Comparison of ENCODE assay signal across 30 mouse cellular contexts in genomic region chr13:30159626-30160025, GRCm38 (mm10). TPM values are rescaled to one million over a fixed set of nuclear protein-coding genes. Genes with fewer than 3 reads are reported as not detected.
A peak's percentile ranks its signal among the peaks of the same experiment; 100 is the strongest.
DNase-seq lines count a peak whose midpoint lies in the region; ATAC-seq and TF ChIP-seq lines count a peak whose summit lies in the region.
"Had no signal": no experiment of that assay in that cellular context is flagged by ENCODE, and none has a peak within 500 bp of the region (broad histone marks: within the 10 kb centered on the region; RNA-seq: fewer than 3 reads in every experiment).

No protein-coding gene starts in this region.

- H3K36me3 ChIP-seq in kidney, adult 2 months (ENCODE audit: control insufficient read depth, insufficient read depth, low read length): no peaks in the 10 kb centered on the region
- H3K36me3 ChIP-seq in kidney, embryonic 15.5 days: no peaks in the 10 kb centered on the region
- H3K36me3 ChIP-seq: embryonic facial prominence, embryonic 12.5 days; heart, embryonic 10.5 days; heart, embryonic 15.5 days; hindbrain, embryonic 13.5 days; liver, embryonic 15.5 days; midbrain, embryonic 12.5 days; neural tube, embryonic 13.5 days had no signal

- no peak for TF ChIP-seq POLR2A in kidney, adult 2 months (IDR thresholded peaks at IDR 0.05; ENCODE audit: low read depth, low read length)

- ATAC-seq in kidney, embryonic 15.5 days (replicated peaks; ENCODE audit: low FRiP score): peak; percentile 82; the same call in 1 of the 2 replicates
- ATAC-seq: activated CD4-positive, CD25-positive, alpha-beta regulatory T cell, adult 4 months; forebrain, embryonic 14.5 days; intestine, embryonic 16.5 days had no signal

- peaks cover 5% of the 10 kb centered on the region; the same call in 1 of the 2 replicates for H3K4me1 ChIP-seq in kidney, adult 2 months (ENCODE audit: control insufficient read depth, insufficient read depth, low read length)
- H3K4me1 ChIP-seq in kidney, embryonic 15.5 days: peaks cover 11% of the 10 kb centered on the region
- H3K4me1 ChIP-seq: embryonic facial prominence, embryonic 12.5 days; heart, embryonic 10.5 days; heart, embryonic 15.5 days; hindbrain, embryonic 13.5 days; liver, embryonic 15.5 days; megakaryocyte, embryonic 14.5 days; midbrain, embryonic 12.5 days; neural tube, embryonic 13.5 days had no signal

- DNase-seq in kidney, adult 2 months: peak; percentile 69
- peak; percentile 45 to 76 for DNase-seq in kidney, postnatal 25 days
- no peak for DNase-seq in spleen, postnatal 4 days (ENCODE audit: low spot score in 2 of 2)
- DNase-seq in cerebellum, adult 11-12 months: no peak
- no peak for DNase-seq in left cerebral cortex, postnatal 36 days (ENCODE audit: low spot score in 2 of 2)
- no peak for DNase-seq in spleen, adult 18-20 months
- DNase-seq: adrenal gland, adult 2 months; B cell, adult 2 months; cerebellum, adult 9-10 months; embryo, embryonic 11 days; gastrocnemius, postnatal 25 days; heart, adult 11 months; heart, postnatal 4 days; lung, embryonic 14.5 days; lung, postnatal 36 days; thymus, postnatal 25 days had no signal

- no peaks in the 10 kb centered on the region for H3K9me3 ChIP-seq in kidney, embryonic 15.5 days (replicated peaks)
- H3K9me3 ChIP-seq: heart, embryonic 10.5 days; heart, embryonic 15.5 days; hindbrain, embryonic 13.5 days; liver, embryonic 15.5 days; midbrain, embryonic 12.5 days; neural tube, embryonic 13.5 days had no signal

- H3K27me3 ChIP-seq in kidney, adult 2 months (replicated peaks; ENCODE audit: control insufficient read depth, insufficient read depth, low read length): no peaks in the 10 kb centered on the region
- H3K27me3 ChIP-seq in kidney, embryonic 15.5 days: no peaks in the 10 kb centered on the region
- H3K27me3 ChIP-seq: embryonic facial prominence, embryonic 12.5 days; heart, embryonic 15.5 days; hindbrain, embryonic 13.5 days; liver, embryonic 15.5 days; megakaryocyte, embryonic 14.5 days; midbrain, embryonic 12.5 days; neural tube, embryonic 13.5 days had no signal

- H3K27ac ChIP-seq in kidney, adult 2 months (ENCODE audit: insufficient read depth, low read depth, low read length): peak overlapping the region; percentile 57
- H3K27ac ChIP-seq in kidney, embryonic 15.5 days: peak overlapping the region; percentile 84
- H3K27ac ChIP-seq: embryonic facial prominence, embryonic 12.5 days; heart, embryonic 10.5 days; heart, embryonic 15.5 days; hindbrain, embryonic 13.5 days; layer of hippocampus, adult 2 months; left cerebral cortex, adult 2 months; liver, embryonic 15.5 days; midbrain, embryonic 12.5 days; neural tube, embryonic 13.5 days had no signal

- H3K4me2 ChIP-seq in kidney, embryonic 15.5 days: no peak overlapping the region
- H3K4me2 ChIP-seq: embryonic facial prominence, embryonic 12.5 days; heart, embryonic 15.5 days; hindbrain, embryonic 13.5 days; liver, embryonic 15.5 days; lung, embryonic 14.5 days; midbrain, embryonic 12.5 days; neural tube, embryonic 13.5 days had no signal

- no peak overlapping the region for H3K4me3 ChIP-seq in kidney, adult 2 months (ENCODE audit: insufficient read depth, low read depth, low read length)
- H3K4me3 ChIP-seq in kidney, embryonic 15.5 days (replicated peaks): no peak overlapping the region
- H3K4me3 ChIP-seq: embryonic facial prominence, embryonic 12.5 days; heart, embryonic 10.5 days; heart, embryonic 15.5 days; hindbrain, embryonic 13.5 days; layer of hippocampus, adult 2 months; left cerebral cortex, adult 2 months; liver, embryonic 15.5 days; megakaryocyte, embryonic 14.5 days; midbrain, embryonic 12.5 days; neural tube, embryonic 13.5 days had no signal

- no peak for TF ChIP-seq CTCF in kidney, adult 2 months (conservative IDR thresholded peaks at IDR 0.05; ENCODE audit: insufficient read depth, insufficient read length, low read depth, low read length)

- 25% methylated on average over 4 of the region's 4 CpGs for WGBS in kidney, adult 2 months
- 55% methylated on average over 4 of the region's 4 CpGs for WGBS in kidney, embryonic 15.5 days

- H3K9ac ChIP-seq in kidney, embryonic 15.5 days: no peak overlapping the region
- H3K9ac ChIP-seq: embryonic facial prominence, embryonic 12.5 days; heart, embryonic 15.5 days; hindbrain, embryonic 13.5 days; liver, embryonic 15.5 days; lung, embryonic 14.5 days; midbrain, embryonic 12.5 days; neural tube, embryonic 13.5 days had no signal

- intact Hi-C loops in left cerebral cortex, postnatal 36 days (cut with DNase I): no loop called here

RNA-seq across cellular contexts. Expression of gene Mboat1, which starts 23.3 kb away (rescaled TPM):
- polyA plus RNA-seq in kidney, adult 2 months (2012; rRNA removed): 4.1 and 6.9 TPM in 2 replicates
- polyA plus RNA-seq in kidney, embryonic 15.5 days (2015; fragmentation: Nextera tagmentation; extraction: Ambion mirVana): 26.2 and 30.7 TPM in 2 replicates
- 1 to 10 TPM in 1 of 2 experiments, under 1 TPM in 1; 0.75 to 1.1 TPM for total RNA-seq in left cerebral cortex, postnatal 36 days (2021)

Comparison
In these comparisons a context has a peak if more than half of its experiments do, and no peak if none do; other contexts are left out.
1. DNase-seq: peak in kidney, adult 2 months (single experiment) and kidney, postnatal 25 days (2 of 2); none in spleen, postnatal 4 days (0 of 2), cerebellum, adult 11-12 months (single experiment), left cerebral cortex, postnatal 36 days (0 of 2) and spleen, adult 18-20 months (0 of 2).